Mouse (Mus musculus) CH12.LX (cell line): Measurements from ENCODE around the gene Pum2. TPM values are rescaled to one million over a fixed set of nuclear protein-coding genes. Genes with fewer than 3 reads are reported as not detected.
A peak's percentile ranks its signal among the peaks of the same experiment; 100 is the strongest.

Experiments
- DNase-seq: peaks from one replicate; pipeline ENCODE4 v3.0.0-alpha.2; 2013; ENCODE audit errors: extremely low read depth
- H3K27ac ChIP-seq: 2 replicates; pipeline ENCODE4 v1.5.1; 2012; ENCODE audit warnings: low read depth, mild to moderate bottlenecking, control low read depth, moderate library complexity; ENCODE audit not compliant: insufficient read depth
- H3K27me3 ChIP-seq: replicated peaks from 2 replicates; pipeline ENCODE3; 2012; ENCODE audit warnings: inconsistent platforms
- H3K36me3 ChIP-seq, 2 experiments: replicated peaks in 1 of 2; 2 replicates each; pipeline versions ENCODE3 to v1.6.1; 2012; ENCODE audit warnings: inconsistent platforms in 1 of 2, low read length in 1 of 2, mild to moderate bottlenecking in 1 of 2, mixed read lengths in 1 of 2, moderate library complexity in 1 of 2; ENCODE audit not compliant: control insufficient read depth in 1 of 2, insufficient read depth in 1 of 2
- H3K4me1 ChIP-seq, 2 experiments: 2 replicates each; pipeline ENCODE4 v1.6.1; 2012; ENCODE audit warnings: inconsistent platforms in 1 of 2, moderate library complexity in 1 of 2; ENCODE audit not compliant: insufficient read depth in 2 of 2, control insufficient read depth in 1 of 2
- H3K4me2 ChIP-seq: 2 replicates; pipeline ENCODE4 v1.6.1; 2012; ENCODE audit warnings: low read depth, mild to moderate bottlenecking, control low read depth; ENCODE audit not compliant: poor library complexity, insufficient read depth, severe bottlenecking
- H3K4me3 ChIP-seq, 3 experiments: fragments of 150-350 bp in 1 of 3; sonication (generic) in 1 of 3; replicated peaks in 1 of 3; 2 replicates each; pipeline versions ENCODE3 to v1.5.1; 2011 to 2012; ENCODE audit warnings: low read depth in 2 of 3, low read length in 2 of 3, mild to moderate bottlenecking in 2 of 3, moderate library complexity in 2 of 3, control low read depth in 1 of 3, improper control_type of control experiment in 1 of 3, inconsistent platforms in 1 of 3, mixed read lengths in 1 of 3; ENCODE audit not compliant: poor library complexity in 1 of 3
- H3K79me2 ChIP-seq: replicated peaks from 2 replicates; pipeline ENCODE4 v1.6.1; 2012; ENCODE audit warnings: mild to moderate bottlenecking, moderate library complexity; ENCODE audit not compliant: control insufficient read depth, poor library complexity, insufficient read depth, severe bottlenecking; ENCODE audit errors: extremely low read depth
- H3K9ac ChIP-seq: 2 replicates; pipeline ENCODE4 v1.6.1; 2012; ENCODE audit warnings: low read depth, mild to moderate bottlenecking, control low read depth, moderate library complexity; ENCODE audit not compliant: insufficient read depth
- H3K9me3 ChIP-seq: replicated peaks from 2 replicates; pipeline ENCODE3; 2012; ENCODE audit warnings: low read length, inconsistent platforms, mixed read lengths
- BHLHE40 ChIP-seq: IDR thresholded peaks from 2 replicates; pipeline ENCODE4 v1.6.1; 2011; ENCODE audit warnings: mild to moderate bottlenecking, low read depth, low read length, improper control_type of control experiment
- CHD2 ChIP-seq: IDR thresholded peaks from 2 replicates; pipeline ENCODE4 v1.6.1; 2011; ENCODE audit warnings: low read length, improper control_type of control experiment
- CTCF ChIP-seq, 2 experiments: IDR thresholded peaks in 1 of 2; conservative IDR thresholded peaks in 1 of 2; 2 replicates each; pipeline ENCODE4 v1.5.1; 2011 to 2012; ENCODE audit warnings: low read depth in 2 of 2, low read length in 2 of 2, improper control_type of control experiment in 1 of 2, inconsistent platforms in 1 of 2, mild to moderate bottlenecking in 1 of 2, moderate library complexity in 1 of 2
- ELF1 ChIP-seq: IDR thresholded peaks from 2 replicates; pipeline ENCODE4 v1.6.1; 2014; ENCODE audit warnings: low read depth, mild to moderate bottlenecking, inconsistent platforms, low read length, improper control_type of control experiment
- POLR2AphosphoS2 ChIP-seq: IDR thresholded peaks from 2 replicates; pipeline ENCODE4 v1.6.1; 2011; ENCODE audit warnings: low read depth, low read length, improper control_type of control experiment
- RCOR1 ChIP-seq: conservative IDR thresholded peaks from 2 replicates; pipeline ENCODE4 v1.6.1; 2012; ENCODE audit warnings: low read depth, mild to moderate bottlenecking, inconsistent platforms, low read length, improper control_type of control experiment
- USF2 ChIP-seq: conservative IDR thresholded peaks from 2 replicates; pipeline ENCODE4 v1.6.1; 2011; ENCODE audit warnings: low read depth, low read length, improper control_type of control experiment
- ZC3H11A ChIP-seq: IDR thresholded peaks from 2 replicates; pipeline ENCODE4 v1.6.1; 2012; ENCODE audit warnings: low read depth, mild to moderate bottlenecking, inconsistent platforms, low read length, improper control_type of control experiment
- dilution Hi-C: fragments of 300-500 bp; cut with MboI; formaldehyde crosslinking; loops from 2 replicates; pipeline ENCODE4 v1.14.3; 2020; ENCODE audit warnings: low sequenced_read_pairs; ENCODE audit not compliant: extremely low pct_unique_long_range_greater_than_20kb, extremely low pct_ligation_motif_present
- in situ Hi-C: fragments of 300-500 bp; cut with MboI; formaldehyde crosslinking; loops from 3 replicates; pipeline ENCODE4 v1.14.3; 2019; ENCODE audit warnings: low sequenced_read_pairs, low pct_ligation_motif_present, low pct_unique_long_range_greater_than_20kb, mixed read lengths
- polyA plus RNA-seq: library from polyadenylated mRNA; unstranded; fragments of >175 nt; gene quantifications from 2 replicates; pipeline ENCODE4 v1.2.1, GENCODE M21; 2012; ENCODE audit warnings: low read depth; ENCODE audit not compliant: insufficient read length
- total RNA-seq, 2 experiments: library from RNA; depleted of rRNA; stranded (reverse); fragments of 300-350 nt in 1 of 2; fragments of >200 nt in 1 of 2; gene quantifications; 2 replicates each; pipeline ENCODE4 v1.2.3; 2012 to 2014

The Pum2 gene
- total and polyA plus RNA-seq, 3 experiments, result 52.9 to 90.2 (median 62.7) TPM

GRCm38 (mm10) chr12:8753654-8754053 is 79.7 kb downstream of the Pum2 start:
- Histone ChIP-seq H3K4me1 (peaks cover 0 to 7% of the 10 kb centered on the region in 2 experiments; a peak in 1 of 4 replicates), H3K36me3 (peaks cover 36 to 78% of the 10 kb centered on the region in 2 experiments), H3K27ac (no peak overlapping the region), H3K9me3 (peaks cover 6% of the 10 kb centered on the region), H3K4me3 (no peak overlapping the region), H3K27me3 (no peaks in the 10 kb centered on the region), H3K9ac (no peak overlapping the region), H3K79me2 (no peaks in the 10 kb centered on the region), H3K4me2 (no peak overlapping the region)
- TF ChIP-seq POLR2AphosphoS2 (0 out of 2 replicates have a peak, but pooled peaks have one; percentile 1), BHLHE40 (no peak)
- DNase-seq, result no peak
- dilution Hi-C loops (no loop called here), in situ Hi-C loops (no loop called here)

DNA sequence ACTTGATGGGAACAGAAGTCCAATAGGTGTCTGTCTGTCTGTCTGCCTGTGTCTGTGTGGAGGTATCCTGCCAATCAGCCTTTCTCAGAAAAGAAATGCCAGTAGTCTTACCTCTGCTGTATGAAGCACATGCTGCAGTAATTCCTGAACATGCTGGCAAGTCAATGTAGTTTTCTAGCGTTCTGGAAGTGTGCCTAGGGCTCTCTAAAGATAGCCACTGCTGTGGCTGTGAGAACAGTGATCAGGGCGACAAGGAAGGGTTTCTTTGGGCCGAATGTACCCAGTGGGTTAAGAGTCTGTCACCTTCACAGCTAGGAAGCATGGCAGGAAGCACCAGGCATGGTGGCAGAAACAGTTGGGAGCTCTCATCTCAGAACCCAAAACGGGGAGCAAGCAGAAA is 80.2 kb downstream of the Pum2 start:
- no peak overlapping the region for H3K4me2 ChIP-seq
- dilution Hi-C loops, result no loop called here

DNA sequence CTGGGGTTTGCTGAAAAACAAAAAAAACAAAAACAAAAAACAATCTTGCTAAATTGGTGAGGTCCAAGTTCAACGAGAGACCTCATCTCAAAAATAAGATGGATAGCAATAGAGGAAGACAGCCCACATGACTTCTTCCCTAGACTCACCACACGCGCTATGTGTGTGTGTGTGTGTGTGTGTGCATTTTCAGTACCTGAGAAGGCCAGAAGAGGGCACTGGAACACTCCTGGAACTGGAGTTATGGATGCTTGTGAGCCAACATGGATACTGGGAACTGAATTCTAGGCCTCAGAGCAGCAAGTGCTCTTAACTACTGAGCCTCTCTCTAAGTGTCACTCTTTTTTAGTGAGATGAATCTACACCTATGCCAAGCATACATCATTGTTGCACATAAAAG is 84.1 kb downstream of the Pum2 start:
- Histone ChIP-seq H3K9ac (no peak overlapping the region), H3K9me3 (peaks cover 6% of the 10 kb centered on the region), H3K36me3 (peaks cover 13 to 46% of the 10 kb centered on the region in 2 experiments), H3K4me3 (no peak overlapping the region), H3K4me1 (no peaks in the 10 kb centered on the region), H3K4me2 (no peak overlapping the region), H3K27me3 (no peaks in the 10 kb centered on the region), H3K79me2 (no peaks in the 10 kb centered on the region), H3K27ac (no peak overlapping the region)
- DNase-seq, result no peak
- in situ Hi-C loops (no loop called here), dilution Hi-C loops (no loop called here)
- TF ChIP-seq RCOR1, result no peak
- TF ChIP-seq CTCF (conservative IDR thresholded peaks at IDR 0.05 in 1 of 2, IDR thresholded peaks at IDR 0.05 in 1 of 2; ENCODE audit: low read depth in 2 of 2, low read length in 2 of 2), result 0 out of 4 replicates have a peak, but pooled peaks of 1 of the 2 experiments have one; percentile 6

More for the DNA sequence above, 80.2 kb downstream of the Pum2 start:
- Histone ChIP-seq H3K36me3 (peaks cover 31 to 73% of the 10 kb centered on the region in 2 experiments), H3K79me2 (no peaks in the 10 kb centered on the region), H3K4me3 (no peak overlapping the region), H3K27ac (no peak overlapping the region), H3K27me3 (no peaks in the 10 kb centered on the region), H3K4me1 (peaks cover 0 to 7% of the 10 kb centered on the region in 2 experiments; a peak in 1 of 4 replicates), H3K9ac (no peak overlapping the region), H3K9me3 (peaks cover 6% of the 10 kb centered on the region)
- DNase-seq, result no peak
- no peak for TF ChIP-seq CHD2
- no peak for TF ChIP-seq USF2
- TF ChIP-seq POLR2AphosphoS2, result 0 out of 2 replicates have a peak, but pooled peaks have one; percentile 7
- no peak for TF ChIP-seq ELF1
- no peak for TF ChIP-seq ZC3H11A
- in situ Hi-C loops, result no loop called here
